Mouse (Mus musculus) megakaryocyte, embryonic 14.5 days (primary cell): ENCODE measurements around the gene Tep1.

ENCODE experiments used
- FLI1 ChIP-seq: IDR thresholded peaks from 2 replicates; pipeline ENCODE4 v1.6.1; 2012; ENCODE audit warnings: low read length, inconsistent platforms, mixed read lengths
- GATA1 ChIP-seq: IDR thresholded peaks from 3 replicates; pipeline ENCODE4 v1.6.1; 2012; ENCODE audit warnings: mixed read lengths, low read length, inconsistent platforms, borderline replicate concordance

DNA sequence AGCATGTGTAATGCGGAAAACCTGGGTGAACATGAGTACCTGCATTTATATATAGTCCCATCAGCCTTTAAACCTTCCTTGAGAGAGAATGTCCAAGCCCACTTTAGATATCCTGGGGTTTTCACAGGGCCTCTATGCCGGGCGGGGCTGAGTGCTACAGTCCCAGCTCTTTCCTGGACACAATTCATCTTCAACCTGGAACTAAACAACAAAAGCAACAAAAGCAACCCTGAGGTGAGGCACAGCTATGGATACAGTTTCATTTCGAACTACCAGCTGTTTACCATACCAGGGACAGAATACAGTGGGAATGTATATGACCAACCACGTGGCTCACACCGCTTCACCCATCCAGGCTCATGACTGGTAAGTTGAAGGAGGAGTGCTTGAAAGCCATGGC is 67.9 kb downstream of the Tep1 start:
- TF ChIP-seq GATA1, result no peak
- TF ChIP-seq FLI1, result no peak
